Mouse (Mus musculus): ENCODE results near the gene E130208F15Rik. TPM values are rescaled to one million over a fixed set of nuclear protein-coding genes. Genes with fewer than 3 reads are reported as not detected.
A peak's percentile ranks its signal among the peaks of the same experiment; 100 is the strongest.

Gene E130208F15Rik
- polyA plus RNA-seq, 1 experiment from 2014 or later, result 4.6 TPM

DNA sequence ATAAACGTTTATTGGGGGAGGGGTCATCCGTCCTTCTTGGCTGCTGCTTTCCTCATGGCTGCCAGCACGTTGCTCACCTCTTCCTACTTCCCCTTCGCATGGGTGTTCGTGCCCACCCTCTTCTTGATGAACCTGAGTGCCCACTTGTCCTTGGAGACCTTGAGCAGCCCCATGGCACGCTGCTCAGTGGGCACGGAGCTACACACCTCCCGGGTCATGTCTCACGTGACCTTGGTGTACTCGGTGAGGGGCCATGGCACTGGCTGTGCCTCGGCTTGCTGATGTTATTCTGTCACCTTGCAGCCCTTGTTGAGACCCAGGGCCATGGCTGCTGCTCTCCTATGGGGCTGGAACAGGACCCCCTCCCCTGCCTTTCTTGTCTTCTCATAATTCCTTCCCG is 11.4 kb upstream of the E130208F15Rik start:
- Histone ChIP-seq H3K27me3 (ENCODE audit: low read depth, poor library complexity, severe bottlenecking) (no peaks in the 10 kb centered on the region), H3K27ac (replicated peaks) (no peak overlapping the region), H3K4me1 (peaks cover 34% of the 10 kb centered on the region), H3K36me3 (peaks cover 61% of the 10 kb centered on the region), H3K4me3 (no peak overlapping the region), H3K9me3 (replicated peaks) (no peaks in the 10 kb centered on the region)
- WGBS, result 90% methylated on average over 12 of the region's 12 CpGs
- no peak for DNase-seq (ENCODE audit: low spot score)

- no peak overlapping the region for H3K27ac ChIP-seq (replicated peaks)
- no peak overlapping the region for H3K4me3 ChIP-seq
- peaks cover 27% of the 10 kb centered on the region for H3K4me1 ChIP-seq
- peaks cover 41% of the 10 kb centered on the region for H3K36me3 ChIP-seq
- H3K9me3 ChIP-seq (replicated peaks), result no peaks in the 10 kb centered on the region
- no peak for DNase-seq (ENCODE audit: low spot score)
- WGBS, result 47% methylated on average over 27 of the region's 27 CpGs
- no peaks in the 10 kb centered on the region for H3K27me3 ChIP-seq (ENCODE audit: low read depth, poor library complexity, severe bottlenecking)
Measured at GRCm38 (mm10) chr7:30313666-30314320, 7.7 kb upstream of the E130208F15Rik start.

- H3K4me3 ChIP-seq, result peak within 1 kb of the TSS; percentile 45
- no peaks in the 10 kb centered on the region for H3K27me3 ChIP-seq (ENCODE audit: low read depth, poor library complexity, severe bottlenecking)
- H3K36me3 ChIP-seq, result peaks cover 41% of the 10 kb centered on the region
- DNase-seq (ENCODE audit: low spot score), result peak; percentile 21
- H3K9me3 ChIP-seq (replicated peaks), result no peaks in the 10 kb centered on the region
- H3K4me1 ChIP-seq, result peaks cover 19% of the 10 kb centered on the region
- peak within 1 kb of the TSS; percentile 39 for H3K27ac ChIP-seq (replicated peaks)
- WGBS, result 1% methylated on average over 9 of the region's 9 CpGs
Measured at GRCm38 (mm10) chr7:30314721-30315155, 6.8 kb upstream of the E130208F15Rik start, which contains the start of gene Syne4. TSS of gene Syne4 (plus strand) at chr7:30314807.

DNA sequence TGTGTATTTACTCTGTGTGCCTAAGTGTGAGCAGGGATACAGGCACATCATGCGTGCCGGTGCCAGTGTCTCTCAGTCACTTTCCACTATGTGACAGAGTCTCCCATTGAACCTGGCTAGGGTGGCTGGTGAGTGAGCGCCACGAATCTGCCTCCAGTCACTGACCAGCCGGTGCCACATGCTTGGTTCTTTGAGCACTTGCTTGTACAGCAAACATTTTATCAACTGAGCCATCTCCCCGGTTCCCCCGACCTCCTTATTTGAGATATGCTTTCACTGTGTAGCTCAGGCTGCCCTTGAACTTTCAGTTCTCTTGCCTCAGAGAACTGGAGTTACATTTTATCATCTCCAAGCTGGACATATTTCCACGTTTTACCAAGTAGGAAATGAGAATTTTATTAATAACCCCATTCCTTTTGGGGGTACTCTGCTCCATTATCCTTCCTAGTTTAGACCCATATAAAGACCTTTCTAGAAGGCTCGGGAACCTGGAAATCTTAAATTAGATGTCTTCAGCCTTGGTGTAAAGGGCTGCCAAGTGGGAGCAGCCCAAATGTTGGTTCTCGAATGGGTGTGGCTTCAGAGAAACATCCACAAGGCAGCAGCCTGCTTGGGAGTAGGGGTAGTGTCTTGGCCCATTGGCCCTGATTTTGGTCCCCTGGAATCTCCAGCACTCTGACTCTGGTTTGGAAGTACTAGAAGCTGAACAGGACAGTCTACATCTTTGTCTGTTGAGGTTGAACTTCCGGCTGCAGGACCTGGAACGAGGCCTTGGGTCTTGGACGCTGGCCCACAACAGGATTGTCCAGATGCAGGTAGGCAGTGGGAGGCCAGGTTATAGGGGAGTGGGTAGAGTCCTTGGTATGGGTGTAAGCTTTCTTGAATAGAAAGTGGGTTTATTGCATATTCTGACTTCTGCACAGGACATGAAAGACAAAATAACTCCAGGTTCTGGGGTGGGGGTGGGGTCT is 5.7 kb upstream of the E130208F15Rik start:
- Histone ChIP-seq H3K4me1 (peaks cover 14% of the 10 kb centered on the region), H3K36me3 (peaks cover 33% of the 10 kb centered on the region), H3K9me3 (replicated peaks) (no peaks in the 10 kb centered on the region), H3K27ac (replicated peaks) (no peak overlapping the region), H3K4me3 (0 out of 2 replicates have a peak overlapping the region, but pooled peaks have one; percentile 45), H3K27me3 (ENCODE audit: low read depth, poor library complexity, severe bottlenecking) (no peaks in the 10 kb centered on the region)
- no peak for DNase-seq (ENCODE audit: low spot score)
- WGBS, result 79% methylated on average over 13 of the region's 13 CpGs

- WGBS, result 90% methylated on average over 3 of the region's 3 CpGs
- Histone ChIP-seq H3K27ac (replicated peaks) (no peak overlapping the region), H3K4me3 (no peak overlapping the region), H3K9me3 (replicated peaks) (no peaks in the 10 kb centered on the region), H3K27me3 (ENCODE audit: low read depth, poor library complexity, severe bottlenecking) (no peaks in the 10 kb centered on the region), H3K4me1 (peaks cover 28% of the 10 kb centered on the region), H3K36me3 (peaks cover 12% of the 10 kb centered on the region)
- DNase-seq (ENCODE audit: low spot score), result no peak
Measured at GRCm38 (mm10) chr7:30318142-30318541, 3.4 kb upstream of the E130208F15Rik start.

DNA sequence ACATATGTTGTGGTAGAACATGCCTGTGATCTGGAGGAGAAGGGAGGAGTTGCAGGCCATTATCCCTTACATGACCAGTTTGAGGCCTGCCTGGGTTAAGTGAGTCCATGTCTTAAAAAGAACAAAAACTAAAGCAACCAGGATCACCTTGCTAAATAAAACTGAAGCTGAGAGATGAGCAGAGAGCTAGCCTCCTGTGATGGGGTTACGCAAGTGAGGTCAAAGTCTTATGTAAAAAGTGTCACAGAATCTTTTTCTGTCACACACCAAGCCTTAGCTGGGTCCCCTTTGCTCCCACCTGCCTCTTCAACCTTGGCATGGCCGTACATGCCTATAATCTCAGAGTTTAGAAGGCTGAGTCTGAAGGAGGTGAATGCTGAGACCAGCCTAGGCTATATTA is 594 bp upstream of the E130208F15Rik start:
- H3K4me1 ChIP-seq, result peaks cover 18% of the 10 kb centered on the region
- no peaks in the 10 kb centered on the region for H3K27me3 ChIP-seq (ENCODE audit: low read depth, poor library complexity, severe bottlenecking)
- peak overlapping the region; percentile 77 for H3K4me3 ChIP-seq
- peaks cover 3% of the 10 kb centered on the region; the same call in 1 of the 2 replicates for H3K36me3 ChIP-seq
- 84% methylated on average over 2 of the region's 2 CpGs for WGBS
- H3K27ac ChIP-seq (replicated peaks), result no peak overlapping the region
- no peaks in the 10 kb centered on the region for H3K9me3 ChIP-seq (replicated peaks)
- no peak for DNase-seq (ENCODE audit: low spot score)

DNA sequence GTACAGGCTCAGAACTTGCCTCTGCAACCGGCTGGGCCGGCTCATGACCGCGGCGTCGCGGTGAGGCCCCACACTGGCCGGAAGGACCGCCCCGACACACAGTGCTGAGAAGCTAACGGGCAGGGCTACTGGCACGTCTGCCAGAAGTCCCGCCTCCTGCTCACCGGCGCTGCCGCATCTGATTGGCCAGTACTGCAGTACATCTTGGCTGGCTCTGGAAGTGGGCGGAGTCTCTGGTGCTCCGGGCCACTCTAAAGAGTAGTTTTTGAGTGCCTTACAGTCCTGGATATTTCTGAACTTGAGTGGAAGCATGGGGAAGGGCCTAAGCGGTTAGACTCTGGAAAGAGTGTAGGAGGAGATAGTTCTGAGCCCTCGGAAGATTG is 736 bp downstream of the E130208F15Rik start:
- no peaks in the 10 kb centered on the region for H3K9me3 ChIP-seq (replicated peaks)
- DNase-seq (ENCODE audit: low spot score), result peak; percentile 96
- H3K27ac ChIP-seq (replicated peaks), result peak overlapping the region; percentile 88
- H3K4me3 ChIP-seq, result peak overlapping the region; percentile 77
- 0 out of 2 replicates have a peak, but pooled peaks cover 3% of the 10 kb centered on the region for H3K27me3 ChIP-seq (ENCODE audit: low read depth, poor library complexity, severe bottlenecking)
- H3K36me3 ChIP-seq, result no peaks in the 10 kb centered on the region
- 0% methylated on average over 20 of the region's 20 CpGs for WGBS
- H3K4me1 ChIP-seq, result peaks cover 20% of the 10 kb centered on the region

GRCm38 (mm10) chr7:30322865-30323264 is 1.3 kb downstream of the E130208F15Rik start:
- WGBS, result 44% methylated on average over 6 of the region's 6 CpGs
- Histone ChIP-seq H3K36me3 (no peaks in the 10 kb centered on the region), H3K27ac (replicated peaks) (peak overlapping the region; percentile 88), H3K4me1 (peaks cover 21% of the 10 kb centered on the region), H3K9me3 (replicated peaks) (no peaks in the 10 kb centered on the region), H3K27me3 (ENCODE audit: low read depth, poor library complexity, severe bottlenecking) (0 out of 2 replicates have a peak, but pooled peaks cover 5% of the 10 kb centered on the region), H3K4me3 (peak overlapping the region; percentile 77)
- no peak for DNase-seq (ENCODE audit: low spot score)

DNA sequence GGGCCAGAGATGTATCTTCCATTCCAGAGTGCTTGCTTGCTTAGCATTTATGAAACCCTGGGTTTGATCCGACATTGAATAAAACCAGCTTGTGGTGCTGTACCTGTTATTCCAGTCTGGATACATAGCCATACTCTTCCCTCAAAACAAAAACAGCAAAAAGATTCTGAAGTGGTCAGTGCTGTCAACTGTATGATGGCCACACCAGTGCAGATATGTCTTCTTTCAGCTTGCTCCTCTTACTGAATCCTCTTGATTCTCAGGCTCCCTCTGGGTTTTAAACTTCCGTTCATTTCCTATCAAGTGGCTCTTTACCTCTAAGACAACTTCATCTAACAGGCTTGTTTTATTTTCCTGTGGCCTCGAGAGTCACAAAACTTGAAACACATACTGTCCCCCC is 2.3 kb downstream of the E130208F15Rik start, which contains the start of gene Sdhaf1:
Sdhaf1 (minus strand) TSS at position 101 of the 400 bp plus-strand sequence.
- DNase-seq (ENCODE audit: low spot score), result no peak
- Histone ChIP-seq H3K4me3 (peak within 1 kb of the TSS; percentile 77), H3K27me3 (ENCODE audit: low read depth, poor library complexity, severe bottlenecking) (0 out of 2 replicates have a peak, but pooled peaks cover 5% of the 10 kb centered on the region), H3K4me1 (peaks cover 23% of the 10 kb centered on the region), H3K9me3 (replicated peaks) (no peaks in the 10 kb centered on the region), H3K27ac (replicated peaks) (peak within 1 kb of the TSS; percentile 88), H3K36me3 (no peaks in the 10 kb centered on the region)
- 78% methylated on average over 3 of the region's 3 CpGs for WGBS

DNA sequence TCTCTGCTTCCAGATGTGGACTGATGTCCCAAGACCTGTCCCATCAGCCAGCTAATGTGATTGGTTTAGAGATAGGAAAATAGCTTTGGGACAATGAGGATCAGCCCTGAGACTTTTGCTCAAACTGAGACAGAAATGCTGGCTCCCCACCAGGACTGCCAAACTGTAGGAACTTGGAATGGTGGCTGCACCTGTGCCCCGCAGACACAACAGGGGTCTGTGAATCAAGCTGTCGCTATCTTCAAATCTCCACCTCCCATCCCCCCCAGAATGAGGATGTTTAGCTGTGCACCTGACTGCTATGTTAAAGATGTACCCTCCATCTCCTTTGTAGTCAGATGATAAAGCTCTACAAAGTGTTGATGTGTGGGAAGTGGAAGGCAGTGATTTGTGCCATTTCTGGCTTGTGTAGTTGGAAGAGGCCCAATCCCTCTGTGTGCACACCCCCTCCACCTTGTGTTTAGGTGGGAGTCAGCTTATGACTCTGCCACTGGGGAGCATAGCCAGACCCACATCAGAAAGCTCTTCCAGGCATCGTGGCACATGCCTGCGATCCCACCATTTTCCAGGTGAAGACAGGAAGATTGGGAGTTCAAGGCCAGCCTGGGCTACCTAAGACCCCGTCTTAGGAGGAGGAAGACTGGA is 2.9 kb downstream of the E130208F15Rik start:
- DNase-seq (ENCODE audit: low spot score), result no peak
- Histone ChIP-seq H3K27me3 (ENCODE audit: low read depth, poor library complexity, severe bottlenecking) (0 out of 2 replicates have a peak, but pooled peaks cover 5% of the 10 kb centered on the region), H3K9me3 (replicated peaks) (no peaks in the 10 kb centered on the region), H3K36me3 (no peaks in the 10 kb centered on the region), H3K27ac (replicated peaks) (no peak overlapping the region), H3K4me3 (no peak overlapping the region), H3K4me1 (peaks cover 23% of the 10 kb centered on the region)
- 80% methylated on average over 5 of the region's 5 CpGs for WGBS

- 40% methylated on average over 2 of the region's 2 CpGs for WGBS
- H3K4me3 ChIP-seq, result no peak overlapping the region
- H3K27ac ChIP-seq (replicated peaks), result no peak overlapping the region
- no peaks in the 10 kb centered on the region for H3K36me3 ChIP-seq
- 0 out of 2 replicates have a peak, but pooled peaks cover 5% of the 10 kb centered on the region for H3K27me3 ChIP-seq (ENCODE audit: low read depth, poor library complexity, severe bottlenecking)
- H3K9me3 ChIP-seq (replicated peaks), result no peaks in the 10 kb centered on the region
- H3K4me1 ChIP-seq, result peaks cover 23% of the 10 kb centered on the region
- peak; percentile 48 for DNase-seq (ENCODE audit: low spot score)
Measured at GRCm38 (mm10) chr7:30325364-30325763, 3.8 kb downstream of the E130208F15Rik start.

GRCm38 (mm10) chr7:30326427-30326826 is 4.9 kb downstream of the E130208F15Rik start:
- Histone ChIP-seq H3K36me3 (no peaks in the 10 kb centered on the region), H3K27me3 (ENCODE audit: low read depth, poor library complexity, severe bottlenecking) (0 out of 2 replicates have a peak, but pooled peaks cover 5% of the 10 kb centered on the region), H3K27ac (replicated peaks) (no peak overlapping the region), H3K9me3 (replicated peaks) (no peaks in the 10 kb centered on the region), H3K4me1 (peaks cover 19% of the 10 kb centered on the region), H3K4me3 (no peak overlapping the region)
- no peak for DNase-seq (ENCODE audit: low spot score)
